Mouse (Mus musculus) embryonic fibroblast, embryonic 13.5 days (primary cell): ENCODE results near the gene Tpi1.
A peak's percentile ranks its signal among the peaks of the same experiment; 100 is the strongest.

Experiments used
- CTCF ChIP-seq: IDR thresholded peaks from 2 replicates; pipeline ENCODE4 v1.5.1; 2011; ENCODE audit warnings: mild to moderate bottlenecking, control low read depth, low read length, moderate library complexity, borderline replicate concordance; ENCODE audit not compliant: insufficient read depth
- POLR2A ChIP-seq: IDR thresholded peaks from 2 replicates; pipeline ENCODE4 v1.6.1; 2011; ENCODE audit warnings: low read depth, mild to moderate bottlenecking, control low read depth, low read length, moderate library complexity

DNA sequence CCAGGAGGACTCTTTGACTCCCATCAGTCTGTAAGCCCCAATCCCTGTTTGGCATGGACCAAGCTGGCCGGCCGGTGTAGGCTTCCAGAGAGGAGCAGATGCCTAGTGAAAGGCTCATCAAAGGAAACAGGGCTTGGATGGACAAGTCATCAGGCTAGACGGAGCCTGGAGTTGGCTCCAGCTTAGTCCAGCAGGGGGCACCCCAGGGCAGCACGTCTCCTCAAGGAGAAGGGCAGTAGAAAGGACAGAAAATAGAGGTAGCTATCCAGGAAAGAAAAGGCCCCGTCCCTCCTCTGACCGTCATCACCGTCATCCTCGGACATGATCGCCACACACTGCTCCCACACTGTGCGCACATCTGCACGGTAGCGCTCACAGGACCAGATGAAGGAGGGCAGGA, 45.6 kb upstream of the Tpi1 start:
- TF ChIP-seq POLR2A (no peak), CTCF (peak; percentile 78)
